Mouse (Mus musculus) retina, postnatal 7 days (tissue): ENCODE results near the gene Tmem82.

Experiments used
- DNase-seq: peaks from one replicate; pipeline ENCODE4 v3.0.0-alpha.2; 2012; ENCODE audit warnings: low read depth, low spot score

Tmem82 gene

GRCm38 (mm10) chr4:141614946-141615345 is 3.5 kb downstream of the Tmem82 start:
- no peak for DNase-seq

- DNase-seq = no peak
Observed at GRCm38 (mm10) chr4:141609538-141609937, 8.9 kb downstream of the Tmem82 start.

- no peak for DNase-seq
Observed at GRCm38 (mm10) chr4:141605861-141606260, 12.6 kb downstream of the Tmem82 start, which contains the start of gene Fblim1. Gene Fblim1, minus strand, starts transcription at chr4:141606096.

- DNase-seq = no peak
Observed at GRCm38 (mm10) chr4:141605421-141605820, 13.0 kb downstream of the Tmem82 start.

GRCm38 (mm10) chr4:141604493-141604892 is 13.9 kb downstream of the Tmem82 start:
- DNase-seq = no peak

- no peak for DNase-seq
Observed at GRCm38 (mm10) chr4:141603921-141604320, 14.5 kb downstream of the Tmem82 start.

- DNase-seq = no peak
Observed at GRCm38 (mm10) chr4:141602523-141603223, 15.8 kb downstream of the Tmem82 start.

- no peak for DNase-seq
Observed at GRCm38 (mm10) chr4:141601148-141601862, 17.1 kb downstream of the Tmem82 start.

- no peak for DNase-seq
Observed at GRCm38 (mm10) chr4:141600364-141600763, 18.1 kb downstream of the Tmem82 start.

- DNase-seq = no peak
Observed at GRCm38 (mm10) chr4:141599251-141600141, 18.9 kb downstream of the Tmem82 start.

- DNase-seq = no peak
Observed at GRCm38 (mm10) chr4:141598894-141599250, 19.6 kb downstream of the Tmem82 start.

GRCm38 (mm10) chr4:141598199-141598893 is 20.1 kb downstream of the Tmem82 start:
- no peak for DNase-seq

- no peak for DNase-seq
Observed at GRCm38 (mm10) chr4:141596700-141597328, 21.6 kb downstream of the Tmem82 start.

- no peak for DNase-seq
Observed at GRCm38 (mm10) chr4:141595605-141596268, 22.7 kb downstream of the Tmem82 start.

GRCm38 (mm10) chr4:141595138-141595537 is 23.3 kb downstream of the Tmem82 start:
- no peak for DNase-seq

- no peak for DNase-seq
Observed at GRCm38 (mm10) chr4:141591547-141591946, 26.9 kb downstream of the Tmem82 start.

GRCm38 (mm10) chr4:141583919-141584318 is 34.5 kb downstream of the Tmem82 start:
- no peak for DNase-seq

GRCm38 (mm10) chr4:141581051-141581450 is 37.4 kb downstream of the Tmem82 start:
- no peak for DNase-seq

GRCm38 (mm10) chr4:141578833-141579232 is 39.6 kb downstream of the Tmem82 start:
- DNase-seq = no peak

GRCm38 (mm10) chr4:141576877-141577276 is 41.6 kb downstream of the Tmem82 start:
- no peak for DNase-seq
